In the genomic region with DNA sequence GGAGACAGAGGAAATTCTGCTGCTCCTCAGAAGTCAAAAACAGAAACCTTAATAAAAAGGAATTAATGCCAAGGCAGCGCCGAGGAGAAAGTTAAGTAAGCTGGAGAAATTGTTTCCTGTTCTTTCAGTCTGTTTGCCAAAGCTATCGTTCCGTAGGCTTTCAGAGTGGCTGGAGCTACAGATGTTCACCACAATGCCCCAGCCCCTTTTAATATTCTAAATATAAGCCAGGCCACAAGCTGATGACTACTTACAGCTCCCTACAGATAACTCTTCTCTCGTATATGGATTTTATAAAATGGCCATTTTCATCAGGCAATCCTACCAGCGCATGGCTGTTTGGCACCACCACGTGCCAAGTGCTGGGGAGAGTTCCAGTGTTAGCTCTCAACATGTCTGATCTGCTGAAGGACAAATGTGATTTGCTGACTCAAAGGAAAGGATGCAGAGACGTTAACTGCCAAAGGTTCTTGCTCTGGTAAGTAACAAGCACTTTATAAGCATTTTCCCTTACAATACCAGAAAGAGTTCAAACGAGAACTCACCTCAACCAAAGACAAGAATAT, we compare ENCODE assay signal across 17 mouse cellular contexts.
A peak's percentile ranks its signal among the peaks of the same experiment; 100 is the strongest.
DNase-seq lines count a peak whose midpoint lies in the region; ATAC-seq lines count a peak whose summit lies in the region.
"Had no signal": no experiment of that assay in that cellular context is flagged by ENCODE, and none has a peak within 500 bp of the region (broad histone marks: within the 10 kb centered on the region; RNA-seq: fewer than 3 reads in every experiment).

No protein-coding gene starts in this region.

- no peaks in the 10 kb centered on the region for H3K9me3 ChIP-seq in heart, embryonic 14.5 days (ENCODE audit: control insufficient read depth, low read length)
- H3K9me3 ChIP-seq in heart, embryonic 11.5 days (replicated peaks; ENCODE audit: control insufficient read depth, low read length): no peaks in the 10 kb centered on the region
- H3K9me3 ChIP-seq in lung, embryonic 15.5 days: no peaks in the 10 kb centered on the region
- H3K9me3 ChIP-seq in embryonic facial prominence, embryonic 15.5 days (replicated peaks): no peaks in the 10 kb centered on the region
- H3K9me3 ChIP-seq in limb, embryonic 15.5 days: no peaks in the 10 kb centered on the region
- H3K9me3 ChIP-seq: G1E; hindbrain, embryonic 13.5 days; midbrain, embryonic 13.5 days had no signal

- no peak overlapping the region for H3K9ac ChIP-seq in heart, embryonic 14.5 days (ENCODE audit: low read length)
- no peak overlapping the region for H3K9ac ChIP-seq in heart, embryonic 11.5 days (ENCODE audit: low read depth, low read length)
- H3K9ac ChIP-seq in lung, embryonic 15.5 days: no peak overlapping the region
- H3K9ac ChIP-seq in embryonic facial prominence, embryonic 15.5 days: no peak overlapping the region
- no peak overlapping the region for H3K9ac ChIP-seq in limb, embryonic 15.5 days
- H3K9ac ChIP-seq: hindbrain, embryonic 13.5 days; midbrain, embryonic 13.5 days had no signal

- H3K4me1 ChIP-seq in heart, embryonic 14.5 days (ENCODE audit: control insufficient read depth in 2 of 2, insufficient read depth in 2 of 2, low read length in 2 of 2): peaks cover 2 to 13% of the 10 kb centered on the region in 2 experiments; a peak in 3 of 4 replicates
- H3K4me1 ChIP-seq in heart, embryonic 11.5 days (ENCODE audit: control insufficient read depth, insufficient read depth, low read length): no peaks in the 10 kb centered on the region; the same call in 1 of the 2 replicates
- H3K4me1 ChIP-seq in lung, embryonic 15.5 days: peaks cover 17% of the 10 kb centered on the region; the same call in 1 of the 2 replicates
- H3K4me1 ChIP-seq in embryonic facial prominence, embryonic 15.5 days: peaks cover 22% of the 10 kb centered on the region
- H3K4me1 ChIP-seq in limb, embryonic 15.5 days: peaks cover 21% of the 10 kb centered on the region

- no peaks in the 10 kb centered on the region for H3K27me3 ChIP-seq in heart, embryonic 14.5 days (ENCODE audit: control insufficient read depth, insufficient read depth, low read length)
- no peaks in the 10 kb centered on the region for H3K27me3 ChIP-seq in heart, embryonic 11.5 days (ENCODE audit: control insufficient read depth, insufficient read depth, low read length)
- no peaks in the 10 kb centered on the region for H3K27me3 ChIP-seq in lung, embryonic 15.5 days
- no peaks in the 10 kb centered on the region for H3K27me3 ChIP-seq in embryonic facial prominence, embryonic 15.5 days
- no peaks in the 10 kb centered on the region for H3K27me3 ChIP-seq in limb, embryonic 15.5 days
- H3K27me3 ChIP-seq: hindbrain, embryonic 13.5 days; midbrain, embryonic 13.5 days had no signal

- no peak overlapping the region for H3K4me3 ChIP-seq in heart, embryonic 14.5 days (ENCODE audit: control insufficient read depth in 1 of 2, insufficient read depth in 1 of 2, low read depth in 1 of 2, low read length in 2 of 2)
- H3K4me3 ChIP-seq in heart, embryonic 11.5 days (ENCODE audit: low read depth, low read length): no peak overlapping the region
- H3K4me3 ChIP-seq in lung, embryonic 15.5 days: no peak overlapping the region
- no peak overlapping the region for H3K4me3 ChIP-seq in embryonic facial prominence, embryonic 15.5 days (replicated peaks)
- H3K4me3 ChIP-seq in limb, embryonic 15.5 days: no peak overlapping the region
- H3K4me3 ChIP-seq: hindbrain, embryonic 13.5 days; midbrain, embryonic 13.5 days had no signal

- H3K4me2 ChIP-seq in heart, embryonic 14.5 days (ENCODE audit: low read length): no peak overlapping the region
- H3K4me2 ChIP-seq in heart, embryonic 11.5 days: no peak overlapping the region
- 0 out of 2 replicates have a peak overlapping the region, but pooled peaks have one; percentile 1 for H3K4me2 ChIP-seq in lung, embryonic 15.5 days
- H3K4me2 ChIP-seq in embryonic facial prominence, embryonic 15.5 days (replicated peaks): no peak overlapping the region
- H3K4me2 ChIP-seq in limb, embryonic 15.5 days: 0 out of 2 replicates have a peak overlapping the region, but pooled peaks have one; percentile 15
- H3K4me2 ChIP-seq: hindbrain, embryonic 13.5 days; liver, embryonic 11.5 days; midbrain, embryonic 13.5 days had no signal

- DNase-seq in lung, postnatal 14 days: no peak
- DNase-seq in adrenal gland, adult (ENCODE audit: inconsistent age in 2 of 2, low spot score in 1 of 2): no peak
- DNase-seq: adrenal gland, adult 8-10 months; cerebellum, adult 18-20 months; embryo, embryonic 11 days; right cerebral cortex, postnatal 14 days had no signal

- 0 out of 2 replicates have a peak, but pooled peaks have one; percentile 31 for ATAC-seq in heart, embryonic 14.5 days (ENCODE audit: insufficient number of reproducible peaks, insufficient read depth, low FRiP score, low read depth)
- no peak for ATAC-seq in heart, embryonic 11.5 days (replicated peaks; ENCODE audit: insufficient number of reproducible peaks, low FRiP score, low TSS enrichment)
- no peak; the same call in 1 of the 2 replicates for ATAC-seq in lung, embryonic 15.5 days (ENCODE audit: borderline replicate concordance, extremely low read depth, low FRiP score, low TSS enrichment)
- no peak for ATAC-seq in embryonic facial prominence, embryonic 15.5 days (ENCODE audit: insufficient number of reproducible peaks, low FRiP score, low TSS enrichment, low read depth)
- no peak for ATAC-seq in limb, embryonic 15.5 days (ENCODE audit: insufficient number of reproducible peaks, low FRiP score, low TSS enrichment, low read depth)
- ATAC-seq: intestine, postnatal 0 days; midbrain, embryonic 13.5 days had no signal

- WGBS in heart, embryonic 14.5 days: 41% methylated on average over 9 of the region's 9 CpGs
- WGBS in heart, embryonic 11.5 days (ENCODE audit: insufficient replicate concordance): 67% methylated on average over 9 of the region's 9 CpGs
- 36% methylated on average over 9 of the region's 9 CpGs for WGBS in lung, embryonic 15.5 days
- 35% methylated on average over 9 of the region's 9 CpGs for WGBS in embryonic facial prominence, embryonic 15.5 days
- WGBS in limb, embryonic 15.5 days: 27% methylated on average over 9 of the region's 9 CpGs

- H3K27ac ChIP-seq in heart, embryonic 14.5 days (replicated peaks in 1 of 2; ENCODE audit: control insufficient read depth in 1 of 2, insufficient read depth in 1 of 2, low read depth in 2 of 2, low read length in 2 of 2): no peak overlapping the region; a peak in 1 of 4 replicates
- no peak overlapping the region for H3K27ac ChIP-seq in heart, embryonic 11.5 days (ENCODE audit: low read depth, low read length)
- H3K27ac ChIP-seq in lung, embryonic 15.5 days: peak overlapping the region; percentile 39
- H3K27ac ChIP-seq in embryonic facial prominence, embryonic 15.5 days (replicated peaks): peak overlapping the region; percentile 40; the same call in 1 of the 2 replicates
- H3K27ac ChIP-seq in limb, embryonic 15.5 days: peak overlapping the region; percentile 43
- H3K27ac ChIP-seq: hindbrain, embryonic 13.5 days; kidney, postnatal 0 days; midbrain, embryonic 13.5 days had no signal

- no peaks in the 10 kb centered on the region for H3K36me3 ChIP-seq in heart, embryonic 14.5 days (ENCODE audit: control insufficient read depth, insufficient read depth, low read length)
- no peaks in the 10 kb centered on the region for H3K36me3 ChIP-seq in heart, embryonic 11.5 days (ENCODE audit: control insufficient read depth, insufficient read depth, low read length)
- no peaks in the 10 kb centered on the region for H3K36me3 ChIP-seq in lung, embryonic 15.5 days
- no peaks in the 10 kb centered on the region for H3K36me3 ChIP-seq in embryonic facial prominence, embryonic 15.5 days
- no peaks in the 10 kb centered on the region for H3K36me3 ChIP-seq in limb, embryonic 15.5 days
- H3K36me3 ChIP-seq: G1E; hindbrain, embryonic 13.5 days; midbrain, embryonic 13.5 days had no signal

Comparison
In these comparisons a context has a peak if more than half of its experiments do, and no peak if none do; other contexts are left out.
1. H3K27ac ChIP-seq: peak in lung, embryonic 15.5 days (single experiment), embryonic facial prominence, embryonic 15.5 days (single experiment) and limb, embryonic 15.5 days (single experiment); none in heart, embryonic 14.5 days (0 of 2) and heart, embryonic 11.5 days (single experiment).
2. H3K4me2 ChIP-seq: peak in lung, embryonic 15.5 days (single experiment) and limb, embryonic 15.5 days (single experiment); none in heart, embryonic 14.5 days (single experiment), heart, embryonic 11.5 days (single experiment) and embryonic facial prominence, embryonic 15.5 days (single experiment).